Mouse (Mus musculus) heart, postnatal 0 days (tissue): ENCODE measurements around the gene Emc10.

Experiments
- CTCF ChIP-seq: IDR thresholded peaks from 2 replicates; pipeline ENCODE4 v1.5.1; 2016; ENCODE audit warnings: antibody characterized with exemption, control low read depth, low read depth
- EP300 ChIP-seq: IDR thresholded peaks from 2 replicates; pipeline ENCODE4 v1.6.1; 2016; ENCODE audit warnings: antibody characterized with exemption, low read depth

DNA sequence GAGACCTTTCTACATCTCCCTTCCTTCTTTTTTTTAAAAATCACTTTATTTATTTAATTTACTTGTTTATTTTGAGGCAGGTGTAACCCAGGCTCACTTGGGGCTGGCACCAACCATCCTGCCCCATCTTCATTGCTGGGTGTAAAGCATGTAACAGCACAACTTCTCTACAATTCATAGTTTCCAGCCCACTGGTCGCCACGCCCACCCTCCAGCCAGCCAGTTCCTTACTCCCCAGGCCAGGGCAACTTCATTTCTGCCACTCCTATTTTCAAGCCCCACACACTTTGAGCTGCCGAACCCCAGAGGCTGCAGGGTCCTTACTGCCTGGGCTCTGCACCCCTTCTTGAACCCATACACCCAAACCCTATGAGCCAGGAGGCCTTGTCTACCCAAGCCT, 24.7 kb upstream of the Emc10 start:
- TF ChIP-seq CTCF (no peak), EP300 (no peak)
